In the genomic region with DNA sequence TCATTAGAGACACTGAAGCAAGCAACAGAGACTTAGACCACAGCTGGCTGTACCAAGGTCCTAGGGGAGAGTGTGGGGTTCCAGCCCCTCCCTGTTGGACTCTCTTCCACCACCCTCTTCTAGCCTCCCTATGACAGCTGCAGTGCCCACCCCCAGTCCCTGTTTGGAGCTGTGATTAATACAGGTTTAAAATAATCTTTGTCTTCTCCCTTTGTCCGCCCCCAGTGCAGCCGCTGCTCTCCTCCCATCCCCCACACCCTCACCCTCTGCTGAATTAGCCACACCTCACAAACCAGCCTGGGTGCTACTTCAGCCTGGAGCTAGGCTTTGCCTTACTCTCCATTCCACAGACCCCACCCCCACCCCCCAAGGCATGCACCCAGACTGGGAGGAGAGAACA, we compare ENCODE assay signal across 10 mouse cellular contexts.
A peak's percentile ranks its signal among the peaks of the same experiment; 100 is the strongest.
DNase-seq lines count a peak whose midpoint lies in the region; ATAC-seq lines count a peak whose summit lies in the region.
"Had no signal": no experiment of that assay in that cellular context is flagged by ENCODE, and none has a peak within 500 bp of the region (broad histone marks: within the 10 kb centered on the region; RNA-seq: fewer than 3 reads in every experiment).

No protein-coding gene starts in this region.

- intact Hi-C loops in left cerebral cortex, postnatal 36 days (cut with DNase I) = no loop called here

- H3K36me3 ChIP-seq in embryonic facial prominence, embryonic 11.5 days (replicated peaks; ENCODE audit: control insufficient read depth, insufficient read depth, low read depth, low read length) = no peaks in the 10 kb centered on the region
- H3K36me3 ChIP-seq in embryonic facial prominence, embryonic 10.5 days (replicated peaks) = no peaks in the 10 kb centered on the region
- H3K36me3 ChIP-seq in neural tube, embryonic 11.5 days (ENCODE audit: control insufficient read depth, insufficient read depth, low read length) = no peaks in the 10 kb centered on the region
- H3K36me3 ChIP-seq in neural tube, embryonic 15.5 days = no peaks in the 10 kb centered on the region
- no peaks in the 10 kb centered on the region for H3K36me3 ChIP-seq in stomach, embryonic 14.5 days (ENCODE audit: control insufficient read depth, insufficient read depth, low read length)

- no peaks in the 10 kb centered on the region for H3K27me3 ChIP-seq in embryonic facial prominence, embryonic 11.5 days (ENCODE audit: control insufficient read depth, insufficient read depth, low read length)
- H3K27me3 ChIP-seq in embryonic facial prominence, embryonic 10.5 days (replicated peaks; ENCODE audit: low read depth, poor library complexity, severe bottlenecking) = no peaks in the 10 kb centered on the region
- no peaks in the 10 kb centered on the region for H3K27me3 ChIP-seq in neural tube, embryonic 11.5 days (ENCODE audit: control insufficient read depth, insufficient read depth, low read length)
- no peaks in the 10 kb centered on the region for H3K27me3 ChIP-seq in neural tube, embryonic 15.5 days (replicated peaks)
- no peaks in the 10 kb centered on the region for H3K27me3 ChIP-seq in stomach, embryonic 14.5 days (ENCODE audit: control insufficient read depth, insufficient read depth, low read length)

- no peak overlapping the region for H3K4me3 ChIP-seq in embryonic facial prominence, embryonic 11.5 days (ENCODE audit: low read depth, low read length)
- no peak overlapping the region for H3K4me3 ChIP-seq in embryonic facial prominence, embryonic 10.5 days
- H3K4me3 ChIP-seq in neural tube, embryonic 11.5 days (ENCODE audit: low read depth, low read length) = no peak overlapping the region
- no peak overlapping the region for H3K4me3 ChIP-seq in neural tube, embryonic 15.5 days (replicated peaks)
- H3K4me3 ChIP-seq in stomach, embryonic 14.5 days (ENCODE audit: low read depth, low read length) = no peak overlapping the region

- no peaks in the 10 kb centered on the region for H3K4me1 ChIP-seq in embryonic facial prominence, embryonic 11.5 days (ENCODE audit: control insufficient read depth, insufficient read depth, low read length)
- H3K4me1 ChIP-seq in embryonic facial prominence, embryonic 10.5 days = peaks cover 11% of the 10 kb centered on the region
- peaks cover 4% of the 10 kb centered on the region; the same call in 1 of the 2 replicates for H3K4me1 ChIP-seq in neural tube, embryonic 11.5 days (ENCODE audit: control insufficient read depth, insufficient read depth, low read length)
- peaks cover 21% of the 10 kb centered on the region for H3K4me1 ChIP-seq in neural tube, embryonic 15.5 days
- H3K4me1 ChIP-seq in stomach, embryonic 14.5 days (ENCODE audit: control insufficient read depth, insufficient read depth, low read length) = no peaks in the 10 kb centered on the region; the same call in 1 of the 2 replicates

- DNase-seq in embryonic facial prominence, embryonic 11.5 days (ENCODE audit: low spot score) = no peak
- no peak for DNase-seq in embryonic facial prominence, embryonic 10.5 days (ENCODE audit: low spot score)
- DNase-seq in neural tube, embryonic 11.5 days (ENCODE audit: low spot score) = peak; percentile 35
- peak; percentile 56 to 66 for DNase-seq in left cerebral cortex, postnatal 36 days (ENCODE audit: low spot score in 2 of 2)
- no peak for DNase-seq in adrenal gland, adult (ENCODE audit: inconsistent age in 2 of 2, low spot score in 1 of 2)
- DNase-seq: cerebellum, postnatal 10 days had no signal

- H3K9me3 ChIP-seq in embryonic facial prominence, embryonic 11.5 days (replicated peaks; ENCODE audit: control insufficient read depth, low read length) = no peaks in the 10 kb centered on the region
- H3K9me3 ChIP-seq in embryonic facial prominence, embryonic 10.5 days = no peaks in the 10 kb centered on the region
- no peaks in the 10 kb centered on the region for H3K9me3 ChIP-seq in neural tube, embryonic 11.5 days (ENCODE audit: control insufficient read depth, low read length)
- H3K9me3 ChIP-seq in neural tube, embryonic 15.5 days (replicated peaks) = no peaks in the 10 kb centered on the region
- H3K9me3 ChIP-seq in stomach, embryonic 14.5 days (ENCODE audit: control insufficient read depth, low read depth, low read length) = no peaks in the 10 kb centered on the region

- H3K4me2 ChIP-seq in embryonic facial prominence, embryonic 11.5 days (ENCODE audit: low read depth, low read length) = no peak overlapping the region
- H3K4me2 ChIP-seq in neural tube, embryonic 11.5 days (ENCODE audit: low read depth) = no peak overlapping the region
- H3K4me2 ChIP-seq in neural tube, embryonic 15.5 days = no peak overlapping the region
- H3K4me2 ChIP-seq in stomach, embryonic 14.5 days (replicated peaks; ENCODE audit: low read depth, low read length) = no peak overlapping the region

- ATAC-seq in embryonic facial prominence, embryonic 11.5 days (replicated peaks; ENCODE audit: insufficient number of reproducible peaks, low FRiP score, low TSS enrichment, low read depth) = peak; percentile 56; the same call in 1 of the 2 replicates
- peak; percentile 45; the same call in 1 of the 2 replicates for ATAC-seq in neural tube, embryonic 11.5 days (ENCODE audit: insufficient read depth, low FRiP score, low TSS enrichment)
- no peak for ATAC-seq in neural tube, embryonic 15.5 days (ENCODE audit: low FRiP score)
- ATAC-seq in stomach, embryonic 14.5 days (ENCODE audit: insufficient number of reproducible peaks, insufficient read depth, low FRiP score, low read depth) = peak; percentile 42; the same call in 1 of the 2 replicates
- ATAC-seq in megakaryocyte progenitor cell, adult 5-6 weeks (replicated peaks; ENCODE audit: poor library complexity) = no peak

- no peak overlapping the region for H3K27ac ChIP-seq in embryonic facial prominence, embryonic 11.5 days (replicated peaks; ENCODE audit: low read depth, low read length)
- H3K27ac ChIP-seq in embryonic facial prominence, embryonic 10.5 days (replicated peaks) = no peak overlapping the region; the same call in 1 of the 2 replicates
- no peak overlapping the region for H3K27ac ChIP-seq in neural tube, embryonic 11.5 days (ENCODE audit: low read depth, low read length)
- H3K27ac ChIP-seq in neural tube, embryonic 15.5 days (replicated peaks) = no peak overlapping the region
- no peak overlapping the region for H3K27ac ChIP-seq in stomach, embryonic 14.5 days (ENCODE audit: low read length)
- H3K27ac ChIP-seq: kidney, postnatal 0 days had no signal

- H3K9ac ChIP-seq in embryonic facial prominence, embryonic 11.5 days (replicated peaks; ENCODE audit: low read length) = no peak overlapping the region
- H3K9ac ChIP-seq in neural tube, embryonic 11.5 days (ENCODE audit: low read length) = no peak overlapping the region
- no peak overlapping the region for H3K9ac ChIP-seq in neural tube, embryonic 15.5 days (replicated peaks)
- no peak overlapping the region for H3K9ac ChIP-seq in stomach, embryonic 14.5 days (replicated peaks; ENCODE audit: low read depth, low read length)

- 20% methylated on average over 2 of the region's 2 CpGs for WGBS in embryonic facial prominence, embryonic 11.5 days
- 37% methylated on average over 2 of the region's 2 CpGs for WGBS in embryonic facial prominence, embryonic 10.5 days
- 39% methylated on average over 2 of the region's 2 CpGs for WGBS in neural tube, embryonic 11.5 days
- 24% methylated on average over 2 of the region's 2 CpGs for WGBS in neural tube, embryonic 15.5 days
- WGBS in stomach, embryonic 14.5 days = 3% methylated on average over 2 of the region's 2 CpGs

Comparison
In these comparisons a context has a peak if more than half of its experiments do, and no peak if none do; other contexts are left out.
1. ATAC-seq: peak in embryonic facial prominence, embryonic 11.5 days (single experiment), neural tube, embryonic 11.5 days (single experiment) and stomach, embryonic 14.5 days (single experiment); none in neural tube, embryonic 15.5 days (single experiment) and megakaryocyte progenitor cell, adult 5-6 weeks (single experiment).
2. DNase-seq: peak in neural tube, embryonic 11.5 days (single experiment) and left cerebral cortex, postnatal 36 days (2 of 2); none in embryonic facial prominence, embryonic 11.5 days (single experiment), embryonic facial prominence, embryonic 10.5 days (single experiment) and adrenal gland, adult (0 of 2).